Mouse (Mus musculus): Measurements from ENCODE around the gene Ap4m1. TPM values are rescaled to one million over a fixed set of nuclear protein-coding genes. Genes with fewer than 3 reads are reported as not detected.
A peak's percentile ranks its signal among the peaks of the same experiment; 100 is the strongest.

Gene Ap4m1
- polyA plus RNA-seq, 2 experiments, result 3.9 to 10.8 TPM

GRCm38 (mm10) chr5:138138585-138138984 lies 33.2 kb upstream of the Ap4m1 start:
- Histone ChIP-seq H3K4me3 (ENCODE audit: insufficient read depth in 1 of 2, low read depth in 2 of 2, low read length in 2 of 2) (no peak overlapping the region), H3K27ac (no peak overlapping the region), H3K9me3 (ENCODE audit: control insufficient read depth, low read length) (no peaks in the 10 kb centered on the region), H3K4me1 (replicated peaks; ENCODE audit: control insufficient read depth in 2 of 2, insufficient read depth in 2 of 2, low read length in 1 of 2) (peaks cover 10 to 12% of the 10 kb centered on the region in 2 experiments), H3K27me3 (ENCODE audit: control insufficient read depth, insufficient read depth, low read length) (no peaks in the 10 kb centered on the region), H3K9ac (replicated peaks) (no peak overlapping the region), H3K36me3 (replicated peaks; ENCODE audit: control insufficient read depth, insufficient read depth, low read depth) (peaks cover 1% of the 10 kb centered on the region; the same call in 1 of the 2 replicates), H3K4me2 (ENCODE audit: low read depth) (no peak overlapping the region)
- 15% methylated on average over 4 of the region's 4 CpGs for WGBS (ENCODE audit: insufficient replicate concordance)
- TF ChIP-seq EP300 (IDR thresholded peaks at IDR 0.05; ENCODE audit: low read depth) (no peak), CTCF (IDR thresholded peaks at IDR 0.05; ENCODE audit: low read depth) (no peak)
- DNase-seq (ENCODE audit: low read depth in 3 of 3, low spot score in 3 of 3), result no peak
- no peak for ATAC-seq (ENCODE audit: insufficient read depth)

DNA sequence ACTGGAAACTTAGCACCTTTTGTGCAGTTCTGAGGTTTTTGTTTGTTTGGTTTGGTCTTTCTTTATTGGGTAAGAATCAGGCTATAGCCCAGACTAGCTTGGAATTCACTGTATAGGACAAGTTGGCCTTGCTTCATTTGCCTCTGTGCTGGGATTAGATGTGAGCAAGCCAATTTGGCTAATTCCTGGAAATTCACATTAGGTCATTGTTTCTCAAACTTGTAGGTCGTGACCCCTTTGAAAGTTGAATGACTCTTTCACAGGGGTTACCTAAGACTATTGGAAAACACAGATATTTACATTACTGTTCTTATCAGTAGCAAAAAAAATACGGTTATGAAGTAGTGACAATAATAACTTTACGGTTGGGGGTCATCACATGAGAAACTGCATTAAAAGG lies 17.4 kb upstream of the Ap4m1 start:
- no peak for DNase-seq (ENCODE audit: low read depth in 3 of 3, low spot score in 3 of 3)
- Histone ChIP-seq H3K36me3 (replicated peaks; ENCODE audit: control insufficient read depth, insufficient read depth, low read depth) (peaks cover 7% of the 10 kb centered on the region), H3K27ac (no peak overlapping the region), H3K9me3 (ENCODE audit: control insufficient read depth, low read length) (no peaks in the 10 kb centered on the region), H3K4me1 (replicated peaks; ENCODE audit: control insufficient read depth in 2 of 2, insufficient read depth in 2 of 2, low read length in 1 of 2) (peaks cover 2 to 3% of the 10 kb centered on the region in 2 experiments; a peak in 3 of 4 replicates), H3K4me2 (ENCODE audit: low read depth) (peak overlapping the region; percentile 86), H3K4me3 (ENCODE audit: insufficient read depth in 1 of 2, low read depth in 2 of 2, low read length in 2 of 2) (peak overlapping the region in 1 of 2 experiments; percentile 66; a peak in 2 of 4 replicates), H3K9ac (replicated peaks) (no peak overlapping the region), H3K27me3 (ENCODE audit: control insufficient read depth, insufficient read depth, low read length) (no peaks in the 10 kb centered on the region)
- ATAC-seq (ENCODE audit: insufficient read depth), result no peak
- 53% methylated on average over 3 of the region's 3 CpGs for WGBS (ENCODE audit: insufficient replicate concordance)
- no peak for TF ChIP-seq EP300 (IDR thresholded peaks at IDR 0.05; ENCODE audit: low read depth)
- TF ChIP-seq CTCF (IDR thresholded peaks at IDR 0.05; ENCODE audit: low read depth), result no peak

- TF ChIP-seq EP300 (IDR thresholded peaks at IDR 0.05; ENCODE audit: low read depth), result no peak
- peak; percentile 99 for TF ChIP-seq CTCF (IDR thresholded peaks at IDR 0.05; ENCODE audit: low read depth)
- ATAC-seq (ENCODE audit: insufficient read depth) (peak; percentile 95), DNase-seq (ENCODE audit: low read depth in 3 of 3, low spot score in 3 of 3) (peak; percentile 90 to 94 (median 91))
- Histone ChIP-seq H3K4me1 (replicated peaks; ENCODE audit: control insufficient read depth in 2 of 2, insufficient read depth in 2 of 2, low read length in 1 of 2) (peaks cover 6% of the 10 kb centered on the region in 2 experiments), H3K36me3 (replicated peaks; ENCODE audit: control insufficient read depth, insufficient read depth, low read depth) (peaks cover 4% of the 10 kb centered on the region), H3K4me2 (ENCODE audit: low read depth) (peak within 1 kb of the TSS; percentile 86), H3K27me3 (ENCODE audit: control insufficient read depth, insufficient read depth, low read length) (no peaks in the 10 kb centered on the region), H3K9ac (replicated peaks) (peak within 1 kb of the TSS; percentile 82), H3K9me3 (ENCODE audit: control insufficient read depth, low read length) (no peaks in the 10 kb centered on the region), H3K4me3 (ENCODE audit: insufficient read depth in 1 of 2, low read depth in 2 of 2, low read length in 2 of 2) (peak within 1 kb of the TSS; percentile 66 to 88), H3K27ac (peak within 1 kb of the TSS; percentile 19)
- WGBS (ENCODE audit: insufficient replicate concordance), result under 1% methylated on average over 31 of the region's 31 CpGs
These were observed 16.3 kb upstream of the Ap4m1 start, which contains the start of gene Zfp113 for GRCm38 (mm10) chr5:138155443-138155976. Gene Zfp113, minus strand, starts transcription at chr5:138155744.

DNA sequence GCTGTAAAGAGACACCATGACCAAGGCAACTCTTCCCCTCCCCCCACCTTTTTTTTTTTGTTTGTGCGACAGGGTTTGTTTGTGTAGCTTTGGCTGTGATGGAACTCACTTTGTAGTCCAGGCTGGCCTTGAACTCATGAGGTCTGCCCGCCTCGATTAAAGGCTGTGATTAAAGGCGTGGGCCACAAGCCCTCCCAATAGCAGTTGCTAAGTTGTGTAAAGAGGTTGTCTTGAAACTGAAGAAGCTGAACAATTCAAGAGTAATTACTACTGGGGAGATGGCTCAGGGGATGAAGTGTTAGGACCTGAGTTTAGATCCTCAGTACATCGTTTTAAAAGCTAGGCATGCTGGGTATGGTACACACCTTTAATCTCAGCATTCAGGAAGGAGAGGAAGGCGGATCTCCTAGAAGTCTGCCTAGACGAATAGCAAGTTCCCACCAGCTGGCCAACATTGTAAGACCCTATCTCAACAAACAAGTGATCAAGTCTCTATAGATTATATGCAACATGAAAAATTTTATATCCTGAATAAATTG lies 11.5 kb upstream of the Ap4m1 start:
- H3K27ac ChIP-seq, result no peak overlapping the region
- no peaks in the 10 kb centered on the region for H3K27me3 ChIP-seq (ENCODE audit: control insufficient read depth, insufficient read depth, low read length)
- H3K9me3 ChIP-seq (ENCODE audit: control insufficient read depth, low read length), result no peaks in the 10 kb centered on the region
- H3K4me2 ChIP-seq (ENCODE audit: low read depth), result peak overlapping the region; percentile 83
- ATAC-seq (ENCODE audit: insufficient read depth) (no peak), DNase-seq (ENCODE audit: low read depth in 3 of 3, low spot score in 3 of 3) (no peak)
- TF ChIP-seq CTCF (IDR thresholded peaks at IDR 0.05; ENCODE audit: low read depth) (no peak), EP300 (IDR thresholded peaks at IDR 0.05; ENCODE audit: low read depth) (no peak)
- peaks cover 28% of the 10 kb centered on the region for H3K36me3 ChIP-seq (replicated peaks; ENCODE audit: control insufficient read depth, insufficient read depth, low read depth)
- H3K4me1 ChIP-seq (replicated peaks; ENCODE audit: control insufficient read depth in 2 of 2, insufficient read depth in 2 of 2, low read length in 1 of 2), result peaks cover 14 to 17% of the 10 kb centered on the region in 2 experiments
- H3K9ac ChIP-seq (replicated peaks), result peak overlapping the region; percentile 72; the same call in 1 of the 2 replicates
- H3K4me3 ChIP-seq (ENCODE audit: insufficient read depth in 1 of 2, low read depth in 2 of 2, low read length in 2 of 2), result peak overlapping the region in 1 of 2 experiments; percentile 77; a peak in 2 of 4 replicates
- 51% methylated on average over 7 of the region's 7 CpGs for WGBS (ENCODE audit: insufficient replicate concordance)

- Histone ChIP-seq H3K4me2 (ENCODE audit: low read depth) (peak within 1 kb of the TSS; percentile 83), H3K36me3 (replicated peaks; ENCODE audit: control insufficient read depth, insufficient read depth, low read depth) (peaks cover 36% of the 10 kb centered on the region), H3K4me1 (replicated peaks; ENCODE audit: control insufficient read depth in 2 of 2, insufficient read depth in 2 of 2, low read length in 1 of 2) (peaks cover 14 to 17% of the 10 kb centered on the region in 2 experiments), H3K9ac (replicated peaks) (peak within 1 kb of the TSS; percentile 72), H3K9me3 (ENCODE audit: control insufficient read depth, low read length) (no peaks in the 10 kb centered on the region), H3K4me3 (ENCODE audit: insufficient read depth in 1 of 2, low read depth in 2 of 2, low read length in 2 of 2) (peak within 1 kb of the TSS; percentile 77 to 98), H3K27ac (peak within 1 kb of the TSS; percentile 6), H3K27me3 (ENCODE audit: control insufficient read depth, insufficient read depth, low read length) (no peaks in the 10 kb centered on the region)
- DNase-seq (ENCODE audit: low read depth in 3 of 3, low spot score in 3 of 3), result peak; percentile 83 to 85 (median 85)
- WGBS (ENCODE audit: insufficient replicate concordance), result under 1% methylated on average over 42 of the region's 42 CpGs
- TF ChIP-seq CTCF (IDR thresholded peaks at IDR 0.05; ENCODE audit: low read depth) (no peak), EP300 (IDR thresholded peaks at IDR 0.05; ENCODE audit: low read depth) (no peak)
- peak; percentile 94 for ATAC-seq (ENCODE audit: insufficient read depth)
These were observed 10.7 kb upstream of the Ap4m1 start, which contains the start of gene Cops6 for GRCm38 (mm10) chr5:138160842-138161665. Gene Cops6, plus strand, starts transcription at chr5:138161071.
